8 mouse cellular contexts compared by ENCODE assay signal in the genomic region with DNA sequence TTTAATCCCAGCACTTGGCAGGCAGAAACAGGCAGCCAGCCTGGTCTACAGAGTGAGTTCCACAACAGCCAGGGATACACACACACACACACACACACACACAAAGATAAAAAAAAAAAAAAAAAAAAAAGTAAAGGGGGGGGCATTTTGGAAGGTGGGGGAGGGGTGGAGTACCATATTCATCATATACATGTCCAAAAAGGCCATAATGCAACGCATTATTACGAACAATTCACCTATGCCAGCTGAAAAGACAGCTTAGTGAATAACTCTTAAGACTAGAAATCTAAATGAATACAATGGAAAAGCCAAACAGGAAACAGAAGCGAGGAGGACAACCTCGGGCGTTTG. TPM values are rescaled to one million over a fixed set of nuclear protein-coding genes. Genes with fewer than 3 reads are reported as not detected.
DNase-seq lines count a peak whose midpoint lies in the region; ATAC-seq and TF ChIP-seq lines count a peak whose summit lies in the region.

No protein-coding gene starts in this region.

- H3K9ac ChIP-seq in embryonic facial prominence, embryonic 14.5 days (ENCODE audit: low read depth, low read length), result peak overlapping the region; percentile 42; the same call in 1 of the 2 replicates
- peak overlapping the region; percentile 45 for H3K9ac ChIP-seq in intestine, embryonic 16.5 days (ENCODE audit: low read depth, low read length)
- H3K9ac ChIP-seq in neural tube, embryonic 13.5 days, result peak overlapping the region; percentile 64

- no peaks in the 10 kb centered on the region for H3K36me3 ChIP-seq in embryonic facial prominence, embryonic 14.5 days (ENCODE audit: control insufficient read depth, insufficient read depth, low read length)
- no peaks in the 10 kb centered on the region for H3K36me3 ChIP-seq in intestine, embryonic 16.5 days (ENCODE audit: control insufficient read depth, insufficient read depth, low read length)
- no peaks in the 10 kb centered on the region for H3K36me3 ChIP-seq in neural tube, embryonic 13.5 days

- H3K27me3 ChIP-seq in embryonic facial prominence, embryonic 14.5 days (replicated peaks; ENCODE audit: control insufficient read depth, insufficient read depth, low read length), result no peaks in the 10 kb centered on the region
- H3K27me3 ChIP-seq in intestine, embryonic 16.5 days (replicated peaks; ENCODE audit: control insufficient read depth, insufficient read depth, low read length), result no peaks in the 10 kb centered on the region
- H3K27me3 ChIP-seq in neural tube, embryonic 13.5 days, result peaks cover 8% of the 10 kb centered on the region

- peak overlapping the region; percentile 39 for H3K4me3 ChIP-seq in left cerebral cortex, adult 2 months
- H3K4me3 ChIP-seq in embryonic facial prominence, embryonic 14.5 days (ENCODE audit: low read depth, low read length), result peak overlapping the region; percentile 41
- peak overlapping the region; percentile 34 for H3K4me3 ChIP-seq in intestine, embryonic 16.5 days (ENCODE audit: low read length)
- peak overlapping the region; percentile 35 for H3K4me3 ChIP-seq in neural tube, embryonic 13.5 days

- no peak for TF ChIP-seq CTCF in left cerebral cortex, adult 2 months (IDR thresholded peaks at IDR 0.05)

- DNase-seq in left cerebral cortex, adult 2 months (ENCODE audit: extremely low spot score in 1 of 2, low spot score in 2 of 2), result no peak
- no peak for DNase-seq in left cerebral cortex, adult 8-10 months (ENCODE audit: low spot score in 2 of 2)
- no peak for DNase-seq in embryonic facial prominence, embryonic 14.5 days (ENCODE audit: low spot score)
- DNase-seq in urinary bladder, postnatal 25 days (ENCODE audit: low spot score), result no peak
- no peak for DNase-seq in thymus, postnatal 14 days
- DNase-seq in gastrocnemius, postnatal 25 days, result no peak

- H3K27ac ChIP-seq in left cerebral cortex, adult 2 months, result no peak overlapping the region
- H3K27ac ChIP-seq in embryonic facial prominence, embryonic 14.5 days (replicated peaks; ENCODE audit: low read depth, low read length), result peak overlapping the region; percentile 65
- H3K27ac ChIP-seq in intestine, embryonic 16.5 days (ENCODE audit: low read length), result peak overlapping the region; percentile 70
- peak overlapping the region; percentile 49; the same call in 1 of the 2 replicates for H3K27ac ChIP-seq in neural tube, embryonic 13.5 days (replicated peaks)

- WGBS in embryonic facial prominence, embryonic 14.5 days, result 11% methylated on average over 5 of the region's 5 CpGs
- 7% methylated on average over 5 of the region's 5 CpGs for WGBS in intestine, embryonic 16.5 days
- 14% methylated on average over 5 of the region's 5 CpGs for WGBS in neural tube, embryonic 13.5 days

- peak overlapping the region; percentile 71 for H3K4me2 ChIP-seq in embryonic facial prominence, embryonic 14.5 days (ENCODE audit: low read depth, low read length)
- peak overlapping the region; percentile 55 for H3K4me2 ChIP-seq in intestine, embryonic 16.5 days (ENCODE audit: low read depth, low read length)
- peak overlapping the region; percentile 57 for H3K4me2 ChIP-seq in neural tube, embryonic 13.5 days

- intact Hi-C loops in left cerebral cortex, adult 2 months (cut with DNase I), result no loop called here

- H3K4me1 ChIP-seq in embryonic facial prominence, embryonic 14.5 days (ENCODE audit: control insufficient read depth, insufficient read depth, low read length), result peaks cover 25% of the 10 kb centered on the region
- peaks cover 23% of the 10 kb centered on the region for H3K4me1 ChIP-seq in intestine, embryonic 16.5 days (ENCODE audit: control insufficient read depth, insufficient read depth, low read length)
- peaks cover 32% of the 10 kb centered on the region for H3K4me1 ChIP-seq in neural tube, embryonic 13.5 days (replicated peaks)

- no peak for ATAC-seq in embryonic facial prominence, embryonic 14.5 days (ENCODE audit: low read depth)
- no peak for ATAC-seq in intestine, embryonic 16.5 days
- ATAC-seq in neural tube, embryonic 13.5 days (ENCODE audit: low read depth), result no peak

- no peaks in the 10 kb centered on the region for H3K9me3 ChIP-seq in embryonic facial prominence, embryonic 14.5 days (ENCODE audit: control insufficient read depth, low read length)
- no peaks in the 10 kb centered on the region for H3K9me3 ChIP-seq in intestine, embryonic 16.5 days (ENCODE audit: control insufficient read depth, low read length)
- no peaks in the 10 kb centered on the region for H3K9me3 ChIP-seq in neural tube, embryonic 13.5 days

RNA-seq across cellular contexts. Expression of gene Zfp217, which starts 6.8 kb away (rescaled TPM):
- total RNA-seq in left cerebral cortex, adult 2 months (2021), result 1 to 10 TPM; 2.9 to 3.4 TPM
- total RNA-seq in left cerebral cortex, adult 8-10 months (2022), result 1 to 10 TPM; 2.5 to 4.4 (median 3.3) TPM
- 3.6 and 3.9 TPM in 2 replicates for polyA plus RNA-seq in embryonic facial prominence, embryonic 14.5 days (2014; fragmentation: Nextera tagmentation; extraction: Ambion mirVana)
- polyA plus RNA-seq in intestine, embryonic 16.5 days (2015; fragmentation: Nextera tagmentation; extraction: Ambion mirVana), result 2.4 and 2.9 TPM in 2 replicates
- polyA plus RNA-seq in neural tube, embryonic 13.5 days (2015; fragmentation: Nextera tagmentation; extraction: Ambion mirVana), result 1.3 and 2.0 TPM in 2 replicates
- 1 to 10 TPM; 7.0 to 7.2 TPM for total RNA-seq in gastrocnemius, postnatal 25 days (2021)
